Mouse (Mus musculus) gastrocnemius, postnatal 10 days (tissue): ENCODE measurements around the gene Mgme1. TPM values are rescaled to one million over a fixed set of nuclear protein-coding genes. Genes with fewer than 3 reads are reported as not detected.
A peak's percentile ranks its signal among the peaks of the same experiment; 100 is the strongest.

ENCODE experiments used
- DNase-seq: peaks from one replicate; pipeline ENCODE4 v3.0.0; 2021; ENCODE audit warnings: mixed read lengths
- total RNA-seq, 2 experiments: library from RNA; stranded (reverse); gene quantifications; 2 replicates each; pipeline ENCODE4 v1.2.3; 2021

Gene Mgme1
- total RNA-seq, 2 experiments from 2014 or later = 5.9 to 6.3 TPM

DNA sequence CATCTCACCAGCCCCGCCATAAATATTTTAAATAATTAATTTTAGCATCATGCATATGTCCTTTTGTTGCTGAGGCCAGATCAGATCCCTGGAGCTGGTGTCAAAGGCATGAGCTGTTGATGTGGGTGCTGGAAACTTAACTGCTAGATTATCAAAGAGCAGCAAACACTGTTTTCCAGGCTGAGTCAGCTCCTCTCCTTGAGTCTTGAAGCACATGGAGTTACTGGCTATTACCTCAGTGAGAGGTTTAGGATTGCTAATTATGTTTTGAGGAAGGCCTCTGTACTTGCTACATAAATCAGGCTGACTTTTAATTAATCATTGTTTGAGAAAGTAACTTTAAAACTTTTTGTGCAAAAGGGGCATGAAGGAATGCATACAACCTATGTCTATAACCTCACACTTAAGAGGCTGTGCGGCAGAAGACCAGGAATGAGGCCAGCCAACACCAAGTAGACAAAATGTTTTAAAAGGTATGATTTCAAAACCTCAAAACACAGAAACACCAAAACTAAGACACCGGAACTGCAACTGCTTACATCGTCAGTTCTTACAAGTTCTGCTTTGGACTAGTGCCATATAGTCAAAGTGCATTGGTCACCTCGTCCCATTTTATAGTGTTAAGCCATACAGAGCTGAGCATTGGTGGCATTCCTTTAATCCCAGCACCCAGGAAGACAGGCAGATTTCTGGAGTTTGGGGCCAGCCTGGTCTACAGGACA lies 5.9 kb upstream of the Mgme1 start:
- no peak for DNase-seq

DNA sequence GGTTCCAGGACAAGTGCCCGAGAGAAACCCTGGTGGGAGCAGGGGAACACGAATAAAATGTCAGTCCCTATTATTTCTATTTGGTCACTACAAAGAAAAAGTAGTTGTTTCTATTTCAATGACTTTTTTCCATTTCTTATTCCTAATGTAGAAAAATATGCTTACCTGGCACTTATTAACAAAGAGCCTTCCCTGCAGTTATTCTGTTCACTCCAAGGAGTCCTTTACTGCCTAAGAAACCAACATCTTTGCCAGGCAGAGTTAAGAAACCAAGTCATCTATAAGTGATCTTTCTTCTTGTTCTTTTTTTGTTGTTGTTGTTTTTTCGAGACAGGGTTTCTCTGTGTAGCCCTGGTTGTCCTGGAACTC lies 5.4 kb upstream of the Mgme1 start:
- no peak for DNase-seq

DNA sequence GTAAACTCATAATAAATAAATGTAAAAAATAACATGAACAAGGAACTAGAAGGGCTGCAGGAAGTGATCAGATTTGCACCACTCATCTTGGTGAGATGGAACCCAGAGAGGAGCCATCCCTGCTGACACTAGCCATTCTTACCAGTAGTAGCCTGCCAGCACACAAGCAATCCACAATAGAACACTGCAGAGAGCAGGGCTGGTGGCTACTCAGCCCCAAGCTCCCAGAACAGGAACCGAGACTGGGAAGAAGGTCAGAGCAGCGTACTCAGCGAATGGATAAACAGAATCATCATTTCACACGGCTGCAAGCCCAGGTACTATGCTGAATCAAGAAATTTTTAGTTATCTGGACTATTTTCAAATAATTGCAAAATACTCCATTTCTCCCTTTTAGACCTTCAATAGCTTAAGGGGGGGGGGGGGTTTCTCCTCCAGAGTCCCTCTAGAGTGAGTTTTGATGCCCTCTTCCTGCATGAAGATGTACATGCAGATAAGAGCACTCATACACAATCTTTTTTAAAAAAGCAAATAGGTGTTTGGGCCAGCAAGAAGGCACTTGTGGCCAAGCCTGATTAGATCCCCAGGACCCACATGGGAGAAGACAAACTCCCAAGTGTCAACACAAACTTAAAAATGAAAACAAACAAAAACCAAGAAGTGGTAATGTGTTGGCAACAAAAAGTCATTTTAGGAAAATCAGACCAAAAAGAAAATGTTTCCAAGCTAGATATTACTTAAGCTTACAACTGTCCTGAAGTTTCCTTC lies 4.4 kb upstream of the Mgme1 start:
- DNase-seq = no peak

DNA sequence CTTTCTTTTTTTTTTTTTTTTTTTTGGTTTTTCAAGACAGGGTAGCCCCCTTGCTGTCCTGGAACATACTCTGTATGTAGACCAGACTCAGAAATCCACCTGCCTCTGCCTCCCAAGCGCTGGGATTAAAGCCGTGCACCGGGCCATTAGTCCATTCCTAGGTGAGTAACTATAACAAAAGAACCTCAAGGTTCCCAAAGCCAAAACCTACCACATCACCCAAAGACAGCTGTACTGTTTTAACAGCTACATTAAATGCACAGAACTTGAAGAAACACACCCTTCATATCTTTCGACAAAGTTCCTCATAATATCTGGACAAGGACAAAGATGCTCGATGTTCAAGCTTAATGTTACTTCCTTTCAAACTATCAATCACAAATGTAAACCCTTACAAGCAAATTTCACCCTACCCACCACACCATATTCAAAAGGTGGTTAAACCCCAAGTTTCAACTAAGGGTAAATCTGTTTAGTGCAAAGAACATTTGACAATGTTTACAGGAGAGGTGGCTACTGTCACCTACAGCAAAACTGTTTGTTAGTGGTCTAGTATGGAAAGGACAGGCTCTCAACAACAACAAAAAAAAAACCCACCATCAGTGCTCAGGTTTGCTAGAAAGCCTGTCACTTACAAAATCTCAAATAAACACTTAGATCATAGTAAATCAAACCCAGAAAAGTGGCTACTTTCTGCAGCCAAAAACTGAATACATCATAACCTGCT lies 3.3 kb upstream of the Mgme1 start:
- no peak for DNase-seq

DNA sequence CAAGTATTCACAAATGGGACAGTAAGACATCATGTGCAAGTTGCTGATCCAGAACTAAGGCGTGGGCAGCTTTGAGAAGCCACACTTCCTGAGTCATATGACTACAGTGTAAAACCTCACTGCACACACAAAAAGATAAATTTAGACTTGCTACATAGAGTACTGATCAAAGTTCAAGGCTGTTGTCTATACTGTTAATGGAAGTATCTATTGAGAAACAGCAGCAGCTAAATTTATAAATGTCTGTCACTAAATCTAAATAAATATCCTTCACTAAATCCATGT lies 2.8 kb upstream of the Mgme1 start:
- DNase-seq = no peak

DNA sequence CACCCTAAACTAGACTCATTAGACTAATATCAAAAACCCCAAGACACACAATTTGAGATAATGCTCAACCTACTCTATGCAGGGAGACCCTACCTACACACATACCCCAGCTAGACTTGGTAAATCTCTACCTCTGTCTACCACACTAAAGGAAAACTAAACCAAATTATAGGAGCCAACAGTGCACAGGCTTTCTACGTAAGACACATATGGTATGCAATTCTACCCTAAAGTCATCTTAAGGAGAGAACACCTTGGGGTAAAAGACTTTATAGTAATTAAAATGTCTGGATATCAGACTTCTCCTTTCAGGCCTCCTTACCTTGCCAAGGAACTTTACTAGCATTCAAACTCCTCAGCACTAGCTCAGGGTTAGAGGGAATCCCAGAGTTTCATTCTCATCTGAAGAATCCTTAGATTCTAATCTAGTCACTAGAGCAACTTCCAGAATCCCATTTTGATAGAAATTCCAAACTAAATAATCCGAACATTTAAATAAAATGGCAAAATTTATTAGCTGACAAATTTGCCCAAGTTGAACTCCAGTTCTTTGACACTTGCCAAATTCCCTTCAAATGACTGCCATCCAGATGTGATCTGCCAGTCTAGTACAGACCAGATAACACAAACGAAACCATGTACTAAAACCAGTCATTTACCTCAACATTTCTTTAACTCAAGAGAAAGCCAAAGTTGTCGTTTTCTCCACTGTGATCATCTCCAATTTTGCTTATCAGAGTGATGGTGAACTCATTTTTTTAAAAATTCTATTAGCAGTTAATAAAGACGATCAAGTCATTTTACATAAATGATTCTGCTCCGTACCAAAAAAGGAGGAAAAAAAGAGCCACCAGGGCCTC lies 1.8 kb upstream of the Mgme1 start:
- DNase-seq = no peak

DNA sequence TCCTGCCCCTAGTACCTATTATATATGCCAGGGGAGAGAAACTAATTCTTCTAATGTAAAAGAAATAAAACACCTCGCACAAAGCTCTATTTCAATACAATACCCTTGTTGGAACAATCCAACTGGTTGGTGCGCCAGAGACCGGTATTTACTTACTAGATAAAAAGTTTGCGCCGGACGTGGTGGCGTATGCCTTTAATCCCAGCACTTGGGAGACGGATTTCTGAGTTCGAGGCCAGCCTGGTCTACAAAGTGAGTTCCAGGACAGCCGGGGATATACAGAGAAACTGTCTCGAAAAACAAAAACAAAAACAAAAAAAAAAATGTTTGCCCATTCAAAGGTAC lies 1.2 kb upstream of the Mgme1 start:
- no peak for DNase-seq

DNA sequence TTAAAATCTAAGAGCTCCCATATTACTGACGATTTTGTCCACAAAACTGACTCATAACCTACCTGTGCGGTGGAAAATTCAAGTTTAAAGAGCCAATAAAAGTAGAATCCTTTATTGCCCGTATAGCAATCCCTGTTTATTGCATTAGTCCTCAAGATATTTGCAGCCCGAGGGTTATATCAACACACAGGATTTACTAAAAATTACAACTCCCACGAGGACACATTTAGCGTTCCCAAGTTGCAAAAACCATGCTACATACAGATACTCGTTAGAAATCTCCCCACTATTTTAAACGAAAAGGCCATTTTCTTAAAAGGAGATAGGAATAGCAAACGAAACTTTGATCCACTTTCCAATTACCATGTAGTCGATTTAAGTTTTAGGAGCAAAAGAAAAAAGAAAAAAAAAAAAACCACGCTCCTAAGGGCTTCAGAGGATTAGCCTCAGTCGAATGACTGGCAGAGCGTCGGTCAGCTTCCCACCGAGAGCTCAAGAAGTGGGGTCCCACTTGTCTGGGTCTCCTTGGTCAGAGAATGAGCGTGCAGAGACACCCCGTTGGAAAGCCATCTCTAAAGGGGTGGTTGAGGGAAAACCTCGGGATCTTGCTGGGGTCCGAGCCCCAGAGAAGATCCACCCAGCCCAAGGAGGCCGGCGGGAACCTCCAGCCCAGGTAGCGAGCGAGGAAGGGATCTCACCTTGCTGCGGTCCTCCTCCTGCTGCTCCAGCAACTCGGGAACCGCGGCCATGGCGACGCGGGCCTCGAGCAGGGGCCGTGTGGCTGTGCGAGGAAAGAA lies 586 bp upstream of the Mgme1 start:
- no peak for DNase-seq

DNA sequence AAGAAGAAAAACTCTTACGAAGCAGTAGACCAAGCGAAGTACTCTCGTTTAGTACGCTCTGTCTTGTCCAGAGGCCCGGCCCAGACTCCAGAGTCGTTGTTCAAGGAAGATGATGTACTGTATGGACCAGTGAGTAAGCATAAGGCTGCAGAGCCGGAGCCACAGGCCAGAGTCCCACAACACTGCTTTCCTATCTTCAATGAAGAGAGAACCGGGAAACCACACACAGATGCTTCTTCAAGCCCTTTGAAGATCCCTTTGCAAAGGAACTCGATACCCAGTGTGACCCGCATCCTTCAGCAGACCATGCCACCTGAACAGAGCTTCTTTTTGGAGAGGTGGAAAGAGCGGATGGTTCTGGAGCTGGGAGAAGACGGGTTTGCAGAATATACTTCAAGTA lies 1.6 kb downstream of the Mgme1 start:
- DNase-seq = no peak

DNA sequence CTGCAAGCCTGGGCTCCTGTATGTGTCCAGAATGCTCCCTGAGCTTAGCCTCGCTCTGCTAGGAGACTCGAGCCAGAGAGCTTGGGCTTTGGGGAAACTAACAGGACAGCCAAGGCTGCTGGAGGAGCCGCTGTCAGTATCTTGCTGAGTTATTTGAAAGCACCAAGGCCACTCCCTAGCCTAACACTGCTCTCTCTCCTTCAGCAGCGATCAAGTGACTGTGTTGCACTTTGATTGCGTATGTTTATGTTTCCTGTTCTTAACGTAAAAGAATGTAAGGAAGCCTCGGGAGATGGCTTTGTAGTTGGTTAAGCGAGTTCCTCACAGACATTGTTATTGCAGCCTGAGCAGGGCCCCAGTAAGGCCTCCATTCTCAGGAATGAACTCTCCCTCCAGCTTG lies 4.3 kb downstream of the Mgme1 start:
- no peak for DNase-seq

DNA sequence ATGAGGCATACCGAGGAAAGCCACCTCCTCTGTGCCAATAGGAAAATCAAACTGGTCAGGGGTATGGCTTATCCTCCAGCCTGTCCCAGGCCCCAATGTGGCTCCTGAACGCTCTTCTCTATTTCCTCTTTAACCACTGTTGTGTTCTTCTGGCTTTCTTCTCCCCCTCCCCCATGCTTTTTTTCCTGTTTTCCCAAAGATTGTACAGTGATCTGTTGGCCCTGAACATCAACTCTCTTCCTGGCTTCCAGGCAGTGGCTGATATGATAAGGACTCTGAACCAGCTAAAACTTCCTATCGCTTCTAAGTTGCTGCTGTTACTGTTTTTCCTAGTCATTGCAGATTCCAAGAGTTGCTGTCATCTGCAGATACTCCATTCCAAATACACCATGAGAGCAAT lies 6.4 kb downstream of the Mgme1 start:
- no peak for DNase-seq

DNA sequence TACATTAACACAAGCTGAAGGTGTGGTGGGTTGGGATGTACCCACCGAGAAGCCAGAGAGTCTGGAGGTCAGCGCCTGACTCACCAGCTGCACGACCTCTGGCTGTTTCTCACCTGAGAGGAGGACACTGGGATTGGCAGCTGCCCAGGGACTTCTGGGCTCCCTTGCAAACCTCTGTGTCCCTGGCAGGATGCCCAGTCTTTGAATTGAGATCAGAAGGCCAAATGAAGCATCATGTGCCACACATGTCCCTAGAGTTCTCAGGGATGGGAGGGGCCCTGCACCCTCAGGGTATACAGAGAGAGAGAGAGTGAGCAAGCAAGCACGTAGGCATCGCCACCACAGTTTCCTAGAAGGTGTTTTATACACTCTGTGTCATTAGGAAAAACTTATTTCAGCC lies 9.3 kb downstream of the Mgme1 start:
- peak; percentile 23 for DNase-seq

DNA sequence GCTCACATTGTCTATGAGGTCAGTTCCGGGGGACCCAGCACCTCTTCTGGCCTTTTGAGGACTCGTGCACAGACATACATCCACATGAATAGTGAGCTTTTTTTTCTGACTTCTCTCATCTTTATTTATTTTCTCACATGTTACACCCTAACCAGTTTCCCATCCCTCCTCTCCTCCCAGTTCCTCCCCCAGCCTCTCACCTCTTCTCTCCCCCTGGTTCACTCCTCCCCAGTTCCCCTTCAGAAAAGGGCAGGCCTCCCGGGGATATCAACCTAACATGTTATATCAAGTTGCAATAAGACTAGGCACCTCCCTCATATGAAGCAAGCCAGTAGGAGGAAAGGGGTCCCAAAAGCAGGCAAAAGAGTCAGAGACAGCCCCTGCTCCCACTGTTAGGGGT lies 10.1 kb downstream of the Mgme1 start:
- no peak for DNase-seq

DNA sequence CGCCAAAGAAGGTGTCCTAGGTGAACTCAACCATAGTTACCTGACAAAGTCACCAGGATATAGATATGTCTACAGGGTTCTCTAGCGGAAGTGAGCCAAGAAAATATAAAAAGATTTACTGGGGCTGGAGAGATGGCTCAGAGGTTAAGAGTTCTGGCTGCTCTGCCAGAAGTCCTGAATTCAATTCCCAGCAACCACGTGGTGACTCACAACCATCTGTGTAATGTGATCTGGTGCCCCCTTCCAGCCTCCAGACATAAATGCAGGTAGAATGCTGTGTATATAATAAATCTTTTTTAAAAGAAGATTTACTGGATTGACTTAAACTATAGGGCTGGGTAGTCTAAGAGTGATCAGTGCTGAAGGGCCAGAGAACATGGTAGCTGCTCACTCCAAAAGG lies 11.0 kb downstream of the Mgme1 start:
- no peak for DNase-seq

DNA sequence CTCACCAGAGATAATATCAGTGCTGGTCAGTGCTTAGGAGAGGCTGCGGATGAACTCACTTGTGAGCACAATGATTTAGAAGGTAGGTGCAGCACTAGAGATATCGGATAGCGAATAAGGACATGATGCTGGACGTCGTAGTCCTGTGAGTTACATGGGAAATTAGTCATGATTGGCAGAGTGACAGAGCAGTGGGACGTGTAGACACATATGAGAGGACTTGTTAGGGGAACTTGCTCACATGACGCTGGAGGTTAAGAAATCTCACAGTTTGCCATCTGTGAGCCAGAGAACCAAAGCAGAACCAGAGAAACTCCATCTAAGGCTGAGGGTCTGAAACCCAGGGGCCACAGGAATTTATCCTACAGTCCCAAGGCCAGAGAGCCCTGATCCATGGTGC lies 19.9 kb downstream of the Mgme1 start:
- no peak for DNase-seq

DNA sequence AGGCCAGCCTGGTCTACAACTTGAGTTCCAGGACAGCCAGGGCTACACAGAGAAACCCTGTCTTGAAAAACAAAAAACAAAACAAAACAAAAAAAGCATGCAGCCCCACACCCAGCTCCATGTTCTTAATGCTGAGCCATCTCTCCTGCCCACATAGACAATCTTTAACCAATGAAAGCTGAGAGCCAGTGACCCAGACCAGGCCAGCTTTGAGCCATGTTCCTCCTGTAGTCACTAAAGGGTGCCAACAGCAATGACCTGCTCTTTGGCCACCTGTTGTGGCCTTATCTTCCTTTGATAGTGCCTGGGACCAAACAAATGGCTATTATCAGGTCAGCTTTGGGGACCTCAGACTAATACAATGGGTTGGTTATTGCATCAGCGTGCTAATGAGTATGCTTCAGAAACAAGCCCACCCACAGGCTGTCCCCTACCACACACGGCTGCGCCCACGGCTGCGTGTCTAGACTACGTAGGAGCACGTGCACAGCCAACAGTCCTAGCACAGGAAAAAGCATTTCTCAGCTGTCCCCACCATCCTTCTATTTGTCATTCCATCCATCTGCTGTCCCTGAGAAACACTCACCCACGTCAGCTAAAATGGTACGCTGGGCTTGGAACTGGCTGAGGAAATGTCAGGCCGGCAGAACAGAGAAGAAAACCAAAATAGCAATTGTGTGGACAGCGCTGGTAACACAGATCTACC lies 21.3 kb downstream of the Mgme1 start:
- no peak for DNase-seq

DNA sequence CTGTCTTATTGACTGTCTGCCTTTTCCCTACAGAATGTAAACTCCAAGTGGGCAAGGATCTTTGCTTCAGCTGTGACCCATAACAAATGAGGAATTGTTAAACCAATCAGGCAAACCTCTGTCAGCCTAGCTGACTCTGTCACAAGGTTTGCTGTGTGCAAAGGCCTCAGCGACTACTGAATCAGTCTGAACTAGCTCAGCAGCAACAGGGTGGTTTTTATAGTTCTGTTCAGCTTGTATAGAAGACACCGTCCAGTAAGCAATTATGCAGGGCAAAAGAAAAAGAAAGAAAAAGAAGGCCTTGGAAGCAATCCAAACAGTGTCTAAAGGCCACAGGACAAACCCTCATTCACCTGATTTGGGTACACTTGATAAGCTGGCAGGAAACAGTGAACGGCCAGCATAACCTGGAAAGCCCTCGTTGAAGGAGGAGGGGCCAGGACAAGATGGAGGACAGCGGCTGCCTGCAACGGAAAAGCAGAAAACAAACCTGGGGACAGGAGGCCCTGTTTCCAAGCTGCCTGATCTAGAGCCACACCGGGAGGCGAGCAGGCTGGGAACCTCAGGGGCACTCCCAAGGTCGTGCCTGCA lies 24.8 kb downstream of the Mgme1 start:
- no peak for DNase-seq

DNA sequence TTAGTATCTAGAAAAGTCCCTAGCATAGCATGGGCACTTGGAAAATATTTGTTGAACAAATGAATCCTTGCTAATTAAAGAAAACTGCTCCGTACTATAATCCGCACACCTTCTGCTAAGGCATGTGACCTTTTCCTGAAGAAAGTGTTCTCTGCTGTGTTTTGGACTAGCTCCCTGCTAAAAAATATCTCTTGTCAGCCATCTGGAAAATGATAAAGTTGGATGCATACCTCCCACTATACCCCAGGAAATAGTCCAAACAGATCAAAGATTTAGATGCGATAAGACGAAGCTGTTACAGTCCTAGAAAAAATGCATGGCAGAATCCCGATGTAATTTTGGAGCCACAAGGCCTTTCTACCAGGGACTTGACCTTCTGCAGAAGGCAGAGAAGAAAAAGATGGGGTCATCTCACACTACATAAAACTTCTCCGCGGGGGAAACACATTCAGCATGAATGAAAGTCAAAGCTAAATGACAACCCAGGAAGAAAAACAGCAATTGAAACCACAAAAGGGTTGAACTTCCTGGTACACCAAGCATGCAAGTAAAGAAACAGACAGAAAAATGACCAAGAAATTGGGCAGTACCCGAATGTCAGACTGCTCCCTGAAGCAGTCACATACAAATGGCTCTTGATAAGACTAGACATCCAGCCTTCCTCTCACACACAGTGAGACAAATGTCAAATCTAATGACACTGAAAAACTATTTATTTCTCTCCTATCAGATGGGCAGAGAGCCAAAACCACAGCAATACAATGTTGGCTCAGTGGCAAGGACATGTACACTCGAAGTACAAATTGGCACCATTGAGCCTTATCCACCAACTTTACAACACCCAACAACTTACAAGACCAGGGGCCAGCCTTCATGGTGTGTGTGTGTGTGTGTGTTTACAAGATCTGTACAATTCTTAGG lies 29.5 kb downstream of the Mgme1 start:
- DNase-seq = no peak

DNA sequence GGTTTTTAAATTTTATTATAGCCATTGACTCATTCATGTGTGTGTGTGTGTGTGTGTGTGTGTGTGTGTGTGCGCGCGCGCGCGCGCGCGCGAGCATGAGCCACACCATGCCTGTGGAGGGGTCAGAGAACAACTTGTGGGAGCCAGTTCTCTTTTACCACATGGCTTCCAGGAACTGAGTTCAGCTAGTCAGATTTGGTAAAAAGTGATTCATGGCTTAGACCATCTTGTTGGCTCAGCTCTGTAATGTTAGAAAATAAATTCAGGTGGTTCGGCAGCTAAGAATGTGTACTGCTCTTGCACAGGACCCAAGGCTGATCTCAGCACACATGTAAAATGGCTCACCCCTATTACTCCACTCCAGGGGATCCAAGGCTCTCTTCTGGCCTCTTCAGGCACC lies 30.6 kb downstream of the Mgme1 start:
- DNase-seq = no peak
